Mouse (Mus musculus): ENCODE measurements around the gene Gm28553. TPM values are rescaled to one million over a fixed set of nuclear protein-coding genes. Genes with fewer than 3 reads are reported as not detected.

Gm28553 gene
- not detected for total RNA-seq (2023)

DNA sequence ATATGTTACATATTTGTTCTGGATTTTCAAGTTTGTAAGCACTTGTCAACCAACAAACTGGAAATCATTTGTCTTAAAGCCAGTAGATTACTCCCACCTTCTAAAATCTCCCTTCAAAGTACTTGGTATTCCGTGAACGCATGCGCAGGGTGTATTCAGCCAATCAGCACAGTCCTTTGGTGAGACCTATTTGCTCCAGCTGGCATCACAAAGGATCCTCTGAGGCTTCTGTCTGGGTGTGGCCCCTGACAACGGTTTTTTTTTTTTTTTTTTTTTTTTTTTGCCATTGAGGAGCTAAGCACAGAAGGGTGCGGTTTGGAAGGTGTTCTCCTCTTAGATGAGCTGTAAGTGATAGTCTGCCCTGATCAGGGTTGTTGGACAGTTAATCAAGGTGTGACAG, at the start of gene Gm28553:
Gm28553 (plus strand) TSS at position 301 of the 400 bp plus-strand sequence.

Data from neutrophil, adult 83 days (primary cell).